Mouse (Mus musculus): ENCODE results near the gene Npas2.

DNA sequence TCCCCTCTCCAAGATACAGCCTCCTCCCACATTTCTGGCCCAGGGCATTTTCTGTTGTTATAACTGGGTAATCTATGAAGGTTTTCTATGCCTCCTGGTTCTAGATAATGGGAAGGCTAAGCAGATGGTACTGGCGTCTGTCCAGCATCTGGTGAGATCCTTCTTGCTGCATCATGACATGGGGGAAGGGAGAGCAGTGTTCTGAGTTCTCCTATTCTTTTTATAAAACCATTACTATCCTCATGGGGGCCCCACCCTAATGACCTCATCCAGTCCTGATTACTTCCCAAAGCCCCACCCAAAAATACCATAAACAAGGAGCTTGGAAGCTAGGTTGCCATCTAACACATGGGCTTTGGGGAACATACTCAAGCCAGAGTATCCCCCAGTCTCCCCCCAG is 155.5 kb downstream of the Npas2 start:
- no peak for TF ChIP-seq CTCF (IDR thresholded peaks at IDR 0.05; ENCODE audit: low read depth, low read length)
- TF ChIP-seq GATA1 (IDR thresholded peaks at IDR 0.05; ENCODE audit: borderline replicate concordance, low read length): no peak
- no peak for TF ChIP-seq GATA2 (IDR thresholded peaks at IDR 0.05; ENCODE audit: borderline replicate concordance, low read depth, low read length)
- TF ChIP-seq TAL1 (conservative IDR thresholded peaks at IDR 0.05; ENCODE audit: low read depth, low read length): no peak

Data from G1E (cell line).